Mouse (Mus musculus) midbrain, embryonic 13.5 days (tissue): ENCODE results near the gene Kera. TPM values are rescaled to one million over a fixed set of nuclear protein-coding genes. Genes with fewer than 3 reads are reported as not detected.

Experiments used
- ATAC-seq: fragments of 200-750 bp; cut with Nextera tagmentation; 2 replicates; pipeline ENCODE4 v1.8.0; 2017; ENCODE audit warnings: mild to moderate bottlenecking, moderate TSS enrichment, moderate library complexity
- H3K27ac ChIP-seq: fragments of 300-500 bp; sonication (generic); 2 replicates; pipeline ENCODE4 v1.5.1; 2015; ENCODE audit warnings: inconsistent platforms, mild to moderate bottlenecking, moderate library complexity
- H3K27me3 ChIP-seq: fragments of 300-500 bp; sonication (generic); 2 replicates; pipeline ENCODE4 v1.6.1; 2015; ENCODE audit warnings: mild to moderate bottlenecking, inconsistent platforms
- H3K36me3 ChIP-seq: fragments of 300-500 bp; sonication (generic); 2 replicates; pipeline ENCODE4 v1.6.1; 2015; ENCODE audit warnings: mild to moderate bottlenecking, inconsistent platforms
- H3K4me1 ChIP-seq: fragments of 300-500 bp; sonication (generic); replicated peaks from 2 replicates; pipeline ENCODE4 v1.6.1; 2015; ENCODE audit warnings: inconsistent platforms
- H3K4me2 ChIP-seq: fragments of 300-500 bp; sonication (generic); replicated peaks from 2 replicates; pipeline ENCODE4 v1.6.1; 2015; ENCODE audit warnings: moderate library complexity, mild to moderate bottlenecking, inconsistent platforms
- H3K4me3 ChIP-seq: fragments of 300-500 bp; sonication (generic); replicated peaks from 2 replicates; pipeline ENCODE4 v1.5.1; 2015; ENCODE audit warnings: mild to moderate bottlenecking, inconsistent platforms
- H3K9ac ChIP-seq: fragments of 300-500 bp; sonication (generic); replicated peaks from 2 replicates; pipeline ENCODE4 v1.6.1; 2015; ENCODE audit warnings: mild to moderate bottlenecking, inconsistent platforms
- H3K9me3 ChIP-seq: fragments of 300-500 bp; sonication (generic); 2 replicates; pipeline ENCODE4 v1.6.1; 2016; ENCODE audit warnings: mild to moderate bottlenecking, inconsistent platforms
- WGBS: fragments of 180-500 bp; shearing (Covaris S2); methylation state at CpG from one replicate; pipeline ENCODE4 v1.1.7; 2015; 5-methylcytosine and 5-hydroxymethylcytosine counted together
- polyA plus RNA-seq: library from polyadenylated mRNA; unstranded; fragments of >200 nt; fragmentation: Nextera tagmentation; extraction: Ambion mirVana; gene quantifications from 2 replicates; pipeline ENCODE4 v1.2.1, GENCODE M21; 2015

Kera gene
- not detected in 2 replicates for polyA plus RNA-seq

DNA sequence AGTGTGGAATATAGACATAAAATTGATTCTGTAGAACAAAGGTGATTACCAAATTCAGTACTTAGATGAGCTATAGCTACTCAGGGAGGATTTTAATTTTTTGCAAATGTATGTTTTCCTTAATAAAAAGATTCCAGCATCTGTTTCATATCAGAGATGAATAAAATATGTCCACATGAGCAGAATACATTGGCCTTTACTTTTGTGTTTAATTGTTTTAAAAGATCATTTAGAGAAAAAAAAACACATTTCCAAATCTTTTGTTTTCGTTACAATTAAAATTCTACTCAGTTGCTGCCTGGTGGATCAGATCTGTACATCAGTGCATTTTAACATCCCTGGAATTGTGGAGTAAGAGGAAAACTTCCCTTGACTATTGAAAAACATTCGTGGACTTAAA lies at the start of gene Kera:
TSS of gene Kera (plus strand) at position 301 of the 400 bp plus-strand sequence.
- Histone ChIP-seq H3K27ac (no peak within 1 kb of the TSS), H3K4me3 (no peak within 1 kb of the TSS), H3K4me1 (no peaks in the 10 kb centered on the region), H3K9ac (no peak within 1 kb of the TSS), H3K27me3 (no peaks in the 10 kb centered on the region), H3K9me3 (no peaks in the 10 kb centered on the region), H3K4me2 (no peak within 1 kb of the TSS), H3K36me3 (no peaks in the 10 kb centered on the region)
- WGBS = 84% methylated on average over 2 of the region's 2 CpGs
- ATAC-seq = no peak

GRCm38 (mm10) chr10:97564957-97565856 lies 41.5 kb upstream of the Kera start, which contains the start of gene Lum:
Lum (plus strand) TSS chr10:97565128.
- Histone ChIP-seq H3K27me3 (no peaks in the 10 kb centered on the region), H3K4me3 (no peak within 1 kb of the TSS), H3K36me3 (no peaks in the 10 kb centered on the region), H3K9me3 (no peaks in the 10 kb centered on the region), H3K4me1 (no peaks in the 10 kb centered on the region), H3K27ac (no peak within 1 kb of the TSS), H3K4me2 (no peak within 1 kb of the TSS), H3K9ac (no peak within 1 kb of the TSS)
- WGBS = 60% methylated on average over 10 of the region's 10 CpGs
- ATAC-seq = no peak

DNA sequence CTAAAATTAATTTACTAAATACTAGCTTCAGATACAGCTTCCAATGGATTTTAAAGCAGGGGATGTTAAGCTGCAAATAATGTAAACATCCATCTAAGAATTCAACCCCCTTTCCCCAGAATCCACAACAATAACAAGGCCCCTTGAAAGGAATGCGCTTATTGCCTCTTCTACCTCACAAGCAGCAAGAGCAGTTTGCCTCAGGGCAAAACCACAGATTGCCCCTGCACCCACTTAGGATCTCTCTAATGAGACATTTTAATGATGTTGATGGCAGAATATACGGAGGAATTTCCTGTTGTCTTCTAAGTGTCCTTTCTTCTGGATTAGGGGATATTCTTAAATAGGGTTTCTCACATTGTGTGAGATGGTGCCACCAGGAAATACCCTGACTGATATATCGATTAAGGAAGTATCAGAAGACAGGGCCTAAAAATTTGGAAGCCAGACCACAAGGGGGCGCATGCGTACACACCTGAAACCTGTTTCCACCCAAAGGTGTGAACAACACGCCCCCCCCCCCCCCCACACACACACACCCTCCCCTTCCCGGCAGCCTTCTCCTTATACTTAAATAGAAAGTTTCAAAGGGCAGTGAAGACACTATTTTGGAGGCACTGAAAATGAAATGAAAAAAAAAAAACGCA lies 39.1 kb upstream of the Kera start:
- no peaks in the 10 kb centered on the region for H3K4me1 ChIP-seq

GRCm38 (mm10) chr10:97582543-97583231 lies 24.0 kb upstream of the Kera start:
- Histone ChIP-seq H3K36me3 (no peaks in the 10 kb centered on the region), H3K4me1 (no peaks in the 10 kb centered on the region), H3K27me3 (no peaks in the 10 kb centered on the region), H3K9ac (no peak overlapping the region), H3K27ac (no peak overlapping the region), H3K9me3 (no peaks in the 10 kb centered on the region), H3K4me2 (no peak overlapping the region), H3K4me3 (no peak overlapping the region)
- WGBS = 90% methylated on average over 4 of the region's 4 CpGs
- no peak for ATAC-seq

More for the DNA sequence above, 39.1 kb upstream of the Kera start:
- Histone ChIP-seq H3K36me3 (no peaks in the 10 kb centered on the region), H3K27me3 (no peaks in the 10 kb centered on the region), H3K9me3 (no peaks in the 10 kb centered on the region), H3K9ac (no peak overlapping the region), H3K4me3 (no peak overlapping the region), H3K27ac (no peak overlapping the region), H3K4me2 (no peak overlapping the region)
- WGBS = 56% methylated on average over 8 of the region's 8 CpGs
- ATAC-seq = no peak

DNA sequence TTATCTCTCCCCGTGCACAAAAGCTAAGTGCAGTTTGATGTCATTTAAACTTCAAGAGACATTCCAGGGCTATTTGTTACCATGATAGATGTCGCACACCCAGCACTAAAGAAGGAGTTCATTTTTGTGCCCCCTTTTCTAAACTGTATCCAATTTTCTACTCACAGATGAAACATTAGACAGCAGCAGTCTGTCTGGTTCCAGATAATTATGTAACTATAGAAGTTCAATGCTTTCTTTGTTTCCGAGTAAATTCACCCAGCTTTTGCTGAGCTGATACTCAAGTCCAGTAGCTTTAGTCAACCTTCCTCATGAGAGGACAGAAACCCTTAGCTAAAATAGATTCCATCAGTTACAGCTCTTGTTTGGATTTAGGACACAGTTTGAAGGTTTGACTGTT lies 22.5 kb upstream of the Kera start:
- H3K4me3 ChIP-seq = no peak overlapping the region
- no peaks in the 10 kb centered on the region for H3K36me3 ChIP-seq
- no peaks in the 10 kb centered on the region for H3K9me3 ChIP-seq
- no peaks in the 10 kb centered on the region for H3K27me3 ChIP-seq
- no peaks in the 10 kb centered on the region for H3K4me1 ChIP-seq
- no peak overlapping the region for H3K4me2 ChIP-seq
- WGBS = 72% methylated on average over 3 of the region's 3 CpGs
- H3K9ac ChIP-seq = no peak overlapping the region
- ATAC-seq = no peak
- no peak overlapping the region for H3K27ac ChIP-seq

DNA sequence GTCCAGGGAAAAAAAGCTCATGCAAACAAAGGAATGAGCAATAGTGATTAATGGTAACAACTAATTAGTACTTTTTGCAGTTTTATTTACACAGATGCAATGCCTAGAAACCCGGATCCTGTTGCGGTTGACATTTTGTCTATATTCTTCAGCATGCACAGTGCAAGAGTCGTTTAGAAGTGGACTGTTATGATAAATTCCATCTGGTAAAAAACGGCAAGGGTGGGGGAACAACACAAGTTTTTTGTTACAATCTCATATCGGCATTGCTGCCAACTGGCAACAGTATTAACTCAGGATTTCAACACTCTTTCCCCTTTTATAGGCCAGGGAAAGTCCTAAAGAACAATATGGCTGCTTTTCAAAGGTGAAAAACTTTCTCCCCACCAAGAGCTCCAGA lies 19.5 kb upstream of the Kera start:
- no peak for ATAC-seq
- Histone ChIP-seq H3K4me3 (no peak overlapping the region), H3K4me2 (no peak overlapping the region), H3K9me3 (no peaks in the 10 kb centered on the region), H3K36me3 (no peaks in the 10 kb centered on the region), H3K4me1 (no peaks in the 10 kb centered on the region), H3K9ac (no peak overlapping the region), H3K27me3 (no peaks in the 10 kb centered on the region), H3K27ac (no peak overlapping the region)
- 88% methylated on average over 5 of the region's 5 CpGs for WGBS

- H3K27ac ChIP-seq = no peak overlapping the region
- no peak for ATAC-seq
- no peak overlapping the region for H3K4me2 ChIP-seq
- no peaks in the 10 kb centered on the region for H3K4me1 ChIP-seq
- H3K9ac ChIP-seq = no peak overlapping the region
- no peaks in the 10 kb centered on the region for H3K36me3 ChIP-seq
- H3K4me3 ChIP-seq = no peak overlapping the region
- 93% methylated on average over 6 of the region's 6 CpGs for WGBS
- no peaks in the 10 kb centered on the region for H3K27me3 ChIP-seq
- no peaks in the 10 kb centered on the region for H3K9me3 ChIP-seq
Observed at GRCm38 (mm10) chr10:97589574-97589973, 17.1 kb upstream of the Kera start.

DNA sequence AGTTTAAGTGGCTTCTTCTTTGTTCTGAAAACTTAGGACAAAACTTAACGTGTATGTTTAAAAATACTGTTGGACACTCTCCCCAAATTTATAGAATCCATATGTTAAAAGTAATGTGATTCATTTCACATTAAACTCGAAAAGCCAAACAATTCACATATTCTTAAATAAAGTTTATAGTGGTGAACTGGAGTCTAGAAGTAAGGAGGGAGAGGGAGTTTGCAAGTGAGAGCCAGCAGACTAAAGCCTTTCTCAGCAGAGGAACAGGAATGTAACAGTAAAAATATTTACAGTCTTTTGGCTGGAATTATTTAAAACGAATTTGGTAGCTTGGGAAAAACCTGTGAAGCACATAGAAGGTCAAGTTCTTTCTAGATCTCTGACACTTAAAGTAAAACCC lies 15.6 kb upstream of the Kera start:
- Histone ChIP-seq H3K27me3 (no peaks in the 10 kb centered on the region), H3K27ac (no peak overlapping the region), H3K9me3 (no peaks in the 10 kb centered on the region), H3K9ac (no peak overlapping the region), H3K4me3 (no peak overlapping the region), H3K4me2 (no peak overlapping the region), H3K4me1 (no peaks in the 10 kb centered on the region), H3K36me3 (no peaks in the 10 kb centered on the region)
- WGBS = 70% methylated on average over 3 of the region's 3 CpGs
- no peak for ATAC-seq

GRCm38 (mm10) chr10:97591685-97592084 lies 15.0 kb upstream of the Kera start:
- Histone ChIP-seq H3K36me3 (no peaks in the 10 kb centered on the region), H3K4me1 (no peaks in the 10 kb centered on the region), H3K27me3 (no peaks in the 10 kb centered on the region), H3K9ac (no peak overlapping the region), H3K4me3 (no peak overlapping the region), H3K27ac (no peak overlapping the region), H3K4me2 (no peak overlapping the region), H3K9me3 (no peaks in the 10 kb centered on the region)
- ATAC-seq = no peak
- 64% methylated on average over 3 of the region's 3 CpGs for WGBS

DNA sequence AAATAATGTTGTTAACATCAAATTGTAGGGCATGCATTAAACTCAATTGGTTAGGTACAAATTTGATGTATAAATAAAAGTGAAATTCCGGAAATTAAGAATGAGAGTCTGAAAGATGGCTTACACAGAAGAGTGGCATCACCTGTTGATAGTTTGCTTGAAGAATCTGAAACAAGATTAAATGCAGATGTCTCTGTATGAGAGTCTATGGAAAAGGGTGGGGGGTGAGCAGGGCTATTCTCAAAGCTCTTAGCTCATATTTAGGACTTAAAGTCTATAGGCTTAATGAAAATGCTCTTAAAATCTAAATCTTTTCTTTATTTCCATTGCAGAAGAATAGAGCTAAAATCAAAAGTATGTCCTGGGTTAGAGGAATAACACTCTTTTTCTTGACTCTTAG lies 11.0 kb upstream of the Kera start:
- Histone ChIP-seq H3K9me3 (no peaks in the 10 kb centered on the region), H3K4me2 (no peak overlapping the region), H3K27me3 (no peaks in the 10 kb centered on the region), H3K36me3 (no peaks in the 10 kb centered on the region), H3K27ac (no peak overlapping the region), H3K4me1 (no peaks in the 10 kb centered on the region), H3K4me3 (no peak overlapping the region), H3K9ac (no peak overlapping the region)
- ATAC-seq = no peak
- WGBS = 79% methylated on average over 1 of the region's 1 CpGs

DNA sequence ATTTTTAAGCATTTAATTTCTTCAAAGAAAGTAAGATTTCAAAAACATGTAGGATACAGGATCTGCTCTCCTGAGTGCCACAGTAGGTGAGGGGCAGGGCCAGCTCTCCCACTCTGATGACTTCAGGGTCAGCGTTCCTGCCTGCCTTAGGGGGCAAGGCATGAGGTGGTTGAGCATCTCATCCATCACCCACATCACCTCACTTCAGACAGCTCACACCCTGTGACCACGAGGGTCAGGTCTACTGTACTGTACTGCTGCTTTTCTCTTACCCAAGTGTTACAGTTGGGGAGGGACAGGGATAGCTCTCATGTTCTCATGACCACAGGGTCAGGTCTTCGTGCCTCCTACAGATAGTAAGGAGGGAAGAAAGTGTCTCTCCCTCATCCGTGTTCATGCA lies 4.9 kb upstream of the Kera start:
- Histone ChIP-seq H3K36me3 (no peaks in the 10 kb centered on the region), H3K27ac (no peak overlapping the region), H3K4me3 (no peak overlapping the region), H3K4me2 (no peak overlapping the region), H3K9me3 (no peaks in the 10 kb centered on the region), H3K9ac (no peak overlapping the region), H3K27me3 (no peaks in the 10 kb centered on the region), H3K4me1 (no peaks in the 10 kb centered on the region)
- ATAC-seq = no peak
- WGBS = 80% methylated on average over 4 of the region's 4 CpGs

GRCm38 (mm10) chr10:97603256-97603655 lies 3.4 kb upstream of the Kera start:
- H3K9ac ChIP-seq = no peak overlapping the region
- ATAC-seq = no peak
- H3K4me1 ChIP-seq = no peaks in the 10 kb centered on the region
- H3K9me3 ChIP-seq = no peaks in the 10 kb centered on the region
- H3K27me3 ChIP-seq = no peaks in the 10 kb centered on the region
- H3K36me3 ChIP-seq = no peaks in the 10 kb centered on the region
- no peak overlapping the region for H3K4me3 ChIP-seq
- H3K4me2 ChIP-seq = no peak overlapping the region
- no peak overlapping the region for H3K27ac ChIP-seq
